Mouse (Mus musculus): ENCODE data around the gene Map3k9. TPM values are rescaled to one million over a fixed set of nuclear protein-coding genes. Genes with fewer than 3 reads are reported as not detected.
A peak's percentile ranks its signal among the peaks of the same experiment; 100 is the strongest.

Map3k9 gene
- polyA plus RNA-seq, 1 experiment from 2014 or later: 0.60 TPM

DNA sequence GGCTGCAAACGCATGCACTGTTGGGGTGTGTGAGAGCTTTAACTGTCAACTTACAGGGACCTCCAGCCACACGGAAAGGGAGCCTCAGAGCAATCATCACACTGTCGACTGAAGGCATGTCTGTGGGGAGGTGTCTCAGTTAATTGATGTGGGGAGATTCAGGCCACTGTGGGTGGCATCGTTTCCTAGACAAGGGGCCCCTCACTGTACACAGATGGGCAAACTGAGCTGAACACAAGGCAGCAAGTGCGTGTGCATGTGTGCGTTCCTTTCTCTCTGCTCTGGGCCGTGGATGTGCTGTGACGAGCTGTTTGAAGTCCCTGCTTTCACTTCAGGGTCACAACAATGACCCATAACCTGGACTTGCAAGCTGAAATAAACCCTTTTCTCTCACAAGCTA lies 29.4 kb upstream of the Map3k9 start:
- Histone ChIP-seq H3K27me3 (ENCODE audit: control insufficient read depth, insufficient read depth, low read length) (no peaks in the 10 kb centered on the region), H3K4me3 (ENCODE audit: low read depth, low read length) (no peak overlapping the region), H3K4me1 (ENCODE audit: control insufficient read depth, insufficient read depth, low read length) (no peaks in the 10 kb centered on the region), H3K36me3 (ENCODE audit: control insufficient read depth, insufficient read depth, low read length) (no peaks in the 10 kb centered on the region), H3K4me2 (ENCODE audit: low read depth, severe bottlenecking) (no peak overlapping the region), H3K9ac (ENCODE audit: low read length) (no peak overlapping the region), H3K27ac (replicated peaks; ENCODE audit: low read depth, low read length) (no peak overlapping the region), H3K9me3 (ENCODE audit: control insufficient read depth, low read length) (no peaks in the 10 kb centered on the region)
- no peak for ATAC-seq (ENCODE audit: insufficient number of reproducible peaks, low FRiP score, low TSS enrichment, low read depth)
- no peak for DNase-seq (ENCODE audit: low spot score)
- WGBS: 45% methylated on average over 8 of the region's 8 CpGs

DNA sequence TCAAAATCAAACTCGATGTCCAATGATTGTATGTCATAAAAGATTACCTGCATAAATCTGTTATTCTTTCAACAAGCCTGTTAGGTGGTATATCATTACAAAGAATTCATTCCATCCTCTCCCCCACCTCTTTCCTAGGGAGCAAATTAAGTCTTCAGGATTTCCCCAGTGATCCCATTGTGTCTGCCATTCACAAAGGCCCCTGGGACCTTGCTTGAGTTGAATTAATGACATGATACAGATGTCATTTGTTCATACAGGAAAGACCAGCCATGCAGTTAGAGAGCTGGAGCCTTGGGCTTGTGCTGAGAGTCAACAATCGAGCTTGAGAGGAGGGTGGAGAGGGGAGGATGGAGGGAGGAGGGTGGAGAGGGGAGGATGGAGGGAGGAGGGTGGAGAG lies 27.6 kb upstream of the Map3k9 start:
- H3K9ac ChIP-seq (ENCODE audit: low read length): no peak overlapping the region
- H3K9me3 ChIP-seq (ENCODE audit: control insufficient read depth, low read length): no peaks in the 10 kb centered on the region
- H3K4me1 ChIP-seq (ENCODE audit: control insufficient read depth, insufficient read depth, low read length): no peaks in the 10 kb centered on the region
- H3K4me3 ChIP-seq (ENCODE audit: low read depth, low read length): no peak overlapping the region
- no peak for ATAC-seq (ENCODE audit: insufficient number of reproducible peaks, low FRiP score, low TSS enrichment, low read depth)
- no peak overlapping the region for H3K4me2 ChIP-seq (ENCODE audit: low read depth, severe bottlenecking)
- H3K36me3 ChIP-seq (ENCODE audit: control insufficient read depth, insufficient read depth, low read length): no peaks in the 10 kb centered on the region
- no peak overlapping the region for H3K27ac ChIP-seq (replicated peaks; ENCODE audit: low read depth, low read length)
- WGBS: 67% methylated on average over 2 of the region's 2 CpGs
- no peak for DNase-seq (ENCODE audit: low spot score)
- H3K27me3 ChIP-seq (ENCODE audit: control insufficient read depth, insufficient read depth, low read length): no peaks in the 10 kb centered on the region

DNA sequence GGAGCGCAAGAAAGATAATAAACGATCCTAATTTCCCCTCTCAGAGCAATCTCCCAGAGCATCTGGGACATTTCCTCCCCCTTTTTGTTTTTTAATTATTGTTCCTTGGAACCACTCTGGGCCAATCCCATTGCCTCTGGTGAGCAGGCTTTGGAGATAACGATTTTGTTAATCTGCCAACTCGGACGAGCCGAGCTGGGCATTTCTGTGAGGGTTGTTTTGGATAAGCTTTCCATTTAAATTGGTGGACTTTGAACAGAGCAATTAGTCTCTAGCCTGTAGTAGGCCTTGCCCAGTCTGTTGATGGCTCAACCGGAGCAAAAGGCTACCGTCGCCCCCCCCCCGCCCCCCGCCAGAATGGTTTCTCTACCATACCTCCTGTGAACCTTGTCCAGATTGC lies 27.0 kb upstream of the Map3k9 start:
- Histone ChIP-seq H3K27ac (replicated peaks; ENCODE audit: low read depth, low read length) (no peak overlapping the region), H3K4me1 (ENCODE audit: control insufficient read depth, insufficient read depth, low read length) (no peaks in the 10 kb centered on the region), H3K9ac (ENCODE audit: low read length) (no peak overlapping the region), H3K27me3 (ENCODE audit: control insufficient read depth, insufficient read depth, low read length) (no peaks in the 10 kb centered on the region), H3K9me3 (ENCODE audit: control insufficient read depth, low read length) (no peaks in the 10 kb centered on the region), H3K36me3 (ENCODE audit: control insufficient read depth, insufficient read depth, low read length) (no peaks in the 10 kb centered on the region), H3K4me3 (ENCODE audit: low read depth, low read length) (no peak overlapping the region), H3K4me2 (ENCODE audit: low read depth, severe bottlenecking) (peak overlapping the region; percentile 48)
- DNase-seq (ENCODE audit: low spot score) (no peak), ATAC-seq (ENCODE audit: insufficient number of reproducible peaks, low FRiP score, low TSS enrichment, low read depth) (no peak)
- WGBS: 29% methylated on average over 11 of the region's 11 CpGs

DNA sequence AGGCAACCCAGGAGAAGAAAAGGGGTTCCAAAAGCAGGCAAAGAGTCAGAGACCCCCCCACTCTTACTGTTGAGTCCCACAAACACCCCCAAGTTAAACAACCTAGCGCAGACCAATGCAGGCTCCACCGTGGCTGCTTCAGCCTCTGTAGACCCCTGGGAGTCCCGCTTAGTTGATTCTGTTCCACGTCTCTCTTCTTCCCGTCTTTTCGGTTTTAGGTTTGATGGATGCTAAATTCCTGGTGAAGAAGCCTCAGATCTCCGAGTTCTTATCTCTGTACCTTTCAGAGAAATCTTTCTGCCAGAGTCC lies 26.5 kb upstream of the Map3k9 start:
- ATAC-seq (ENCODE audit: insufficient number of reproducible peaks, low FRiP score, low TSS enrichment, low read depth) (no peak), DNase-seq (ENCODE audit: low spot score) (no peak)
- Histone ChIP-seq H3K9ac (ENCODE audit: low read length) (peak overlapping the region; percentile 34), H3K36me3 (ENCODE audit: control insufficient read depth, insufficient read depth, low read length) (no peaks in the 10 kb centered on the region), H3K4me2 (ENCODE audit: low read depth, severe bottlenecking) (peak overlapping the region; percentile 48), H3K27me3 (ENCODE audit: control insufficient read depth, insufficient read depth, low read length) (no peaks in the 10 kb centered on the region), H3K4me1 (ENCODE audit: control insufficient read depth, insufficient read depth, low read length) (no peaks in the 10 kb centered on the region), H3K27ac (replicated peaks; ENCODE audit: low read depth, low read length) (no peak overlapping the region), H3K9me3 (ENCODE audit: control insufficient read depth, low read length) (no peaks in the 10 kb centered on the region), H3K4me3 (ENCODE audit: low read depth, low read length) (peak overlapping the region; percentile 21)
- WGBS: 2% methylated on average over 7 of the region's 7 CpGs

DNA sequence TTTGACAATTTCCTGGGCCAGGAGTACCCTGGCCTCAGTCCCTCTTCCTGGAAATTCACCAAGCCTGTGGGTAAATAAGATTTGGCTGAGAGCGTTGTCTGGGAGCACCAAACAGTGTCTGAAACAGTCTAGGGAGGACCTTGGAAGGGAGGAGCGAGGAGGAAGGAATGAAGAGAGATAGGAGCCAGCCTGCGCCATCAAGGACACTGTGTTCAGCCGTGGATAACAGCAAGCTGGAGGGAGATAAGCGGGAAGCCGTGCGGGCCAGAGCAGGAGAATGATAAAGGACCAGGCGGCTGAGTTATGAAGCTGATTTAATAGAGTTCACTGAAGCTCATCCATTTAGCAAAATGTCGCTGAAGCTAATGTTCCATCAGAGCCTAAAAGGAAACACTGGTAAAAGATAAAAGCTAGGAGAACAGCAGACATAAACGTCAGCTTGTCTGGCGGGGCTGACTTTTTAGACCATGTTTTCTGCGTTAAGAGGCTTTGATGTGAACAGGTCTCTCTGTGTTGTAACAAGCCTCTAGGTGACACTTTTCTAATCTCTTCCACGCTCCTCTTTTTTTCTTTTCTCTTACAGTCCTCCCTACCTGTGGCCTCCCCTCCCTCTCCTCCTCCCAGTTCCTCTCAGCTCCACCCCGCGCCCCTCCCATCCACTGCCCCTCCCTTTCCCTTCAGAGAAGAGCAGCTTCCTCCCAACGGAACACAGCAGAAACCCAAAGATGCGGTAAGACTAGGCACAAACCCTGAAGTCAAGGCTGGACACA lies 26.0 kb upstream of the Map3k9 start:
- Histone ChIP-seq H3K9me3 (ENCODE audit: control insufficient read depth, low read length) (no peaks in the 10 kb centered on the region), H3K4me3 (ENCODE audit: low read depth, low read length) (peak overlapping the region; percentile 21), H3K4me2 (ENCODE audit: low read depth, severe bottlenecking) (peak overlapping the region; percentile 48), H3K27ac (replicated peaks; ENCODE audit: low read depth, low read length) (no peak overlapping the region), H3K36me3 (ENCODE audit: control insufficient read depth, insufficient read depth, low read length) (no peaks in the 10 kb centered on the region), H3K27me3 (ENCODE audit: control insufficient read depth, insufficient read depth, low read length) (no peaks in the 10 kb centered on the region), H3K9ac (ENCODE audit: low read length) (peak overlapping the region; percentile 34), H3K4me1 (ENCODE audit: control insufficient read depth, insufficient read depth, low read length) (no peaks in the 10 kb centered on the region)
- WGBS: 24% methylated on average over 17 of the region's 17 CpGs
- DNase-seq (ENCODE audit: low spot score) (peak; percentile 66), ATAC-seq (ENCODE audit: insufficient number of reproducible peaks, low FRiP score, low TSS enrichment, low read depth) (no peak)

DNA sequence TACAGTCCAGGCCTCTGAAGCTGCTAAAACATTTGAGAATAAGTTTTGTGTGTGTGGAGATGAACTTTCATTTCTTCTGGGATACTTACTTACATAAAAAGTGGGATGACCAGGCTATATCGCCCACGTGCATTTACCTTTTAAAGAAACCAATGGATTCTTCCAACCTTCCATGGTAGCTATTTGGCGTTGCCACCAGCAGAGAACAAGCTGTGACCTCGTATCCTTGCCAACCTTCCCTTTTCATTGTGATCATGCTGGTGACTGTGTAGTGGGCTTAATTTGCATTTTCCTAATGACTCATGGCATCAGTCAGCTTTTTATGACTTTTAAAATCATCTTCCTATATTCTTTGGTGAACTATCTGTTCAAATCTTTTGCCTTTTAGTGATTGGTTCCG lies 25.1 kb upstream of the Map3k9 start:
- DNase-seq (ENCODE audit: low spot score) (no peak), ATAC-seq (ENCODE audit: insufficient number of reproducible peaks, low FRiP score, low TSS enrichment, low read depth) (no peak)
- Histone ChIP-seq H3K36me3 (ENCODE audit: control insufficient read depth, insufficient read depth, low read length) (no peaks in the 10 kb centered on the region), H3K4me2 (ENCODE audit: low read depth, severe bottlenecking) (no peak overlapping the region), H3K4me3 (ENCODE audit: low read depth, low read length) (no peak overlapping the region), H3K4me1 (ENCODE audit: control insufficient read depth, insufficient read depth, low read length) (no peaks in the 10 kb centered on the region), H3K9me3 (ENCODE audit: control insufficient read depth, low read length) (no peaks in the 10 kb centered on the region), H3K27ac (replicated peaks; ENCODE audit: low read depth, low read length) (no peak overlapping the region), H3K27me3 (ENCODE audit: control insufficient read depth, insufficient read depth, low read length) (no peaks in the 10 kb centered on the region), H3K9ac (ENCODE audit: low read length) (no peak overlapping the region)
- WGBS: 89% methylated on average over 5 of the region's 5 CpGs

DNA sequence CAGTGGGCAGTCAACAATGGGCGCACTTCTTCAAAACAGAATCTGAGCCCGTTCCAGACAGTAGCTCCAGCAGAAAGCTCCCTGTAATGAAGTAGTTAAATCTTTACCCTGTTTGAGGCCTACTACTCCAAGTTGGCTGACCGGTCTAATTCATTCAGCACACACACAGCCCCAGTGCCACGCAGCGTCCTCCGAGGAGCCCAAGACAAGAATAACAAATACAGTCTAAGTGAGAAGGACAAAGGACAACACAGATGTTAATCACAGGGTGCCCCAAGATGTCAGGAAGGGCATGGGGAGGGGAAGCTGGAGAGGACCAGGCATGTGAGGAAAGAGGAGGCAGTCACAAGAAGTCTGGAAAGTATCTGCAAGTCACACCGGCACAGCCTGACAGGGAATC lies 22.8 kb upstream of the Map3k9 start:
- Histone ChIP-seq H3K4me1 (ENCODE audit: control insufficient read depth, insufficient read depth, low read length) (no peaks in the 10 kb centered on the region), H3K27me3 (ENCODE audit: control insufficient read depth, insufficient read depth, low read length) (no peaks in the 10 kb centered on the region), H3K9ac (ENCODE audit: low read length) (no peak overlapping the region), H3K9me3 (ENCODE audit: control insufficient read depth, low read length) (no peaks in the 10 kb centered on the region), H3K36me3 (ENCODE audit: control insufficient read depth, insufficient read depth, low read length) (no peaks in the 10 kb centered on the region), H3K4me2 (ENCODE audit: low read depth, severe bottlenecking) (no peak overlapping the region), H3K27ac (replicated peaks; ENCODE audit: low read depth, low read length) (no peak overlapping the region), H3K4me3 (ENCODE audit: low read depth, low read length) (no peak overlapping the region)
- ATAC-seq (ENCODE audit: insufficient number of reproducible peaks, low FRiP score, low TSS enrichment, low read depth) (no peak), DNase-seq (ENCODE audit: low spot score) (no peak)
- WGBS: 70% methylated on average over 7 of the region's 7 CpGs

DNA sequence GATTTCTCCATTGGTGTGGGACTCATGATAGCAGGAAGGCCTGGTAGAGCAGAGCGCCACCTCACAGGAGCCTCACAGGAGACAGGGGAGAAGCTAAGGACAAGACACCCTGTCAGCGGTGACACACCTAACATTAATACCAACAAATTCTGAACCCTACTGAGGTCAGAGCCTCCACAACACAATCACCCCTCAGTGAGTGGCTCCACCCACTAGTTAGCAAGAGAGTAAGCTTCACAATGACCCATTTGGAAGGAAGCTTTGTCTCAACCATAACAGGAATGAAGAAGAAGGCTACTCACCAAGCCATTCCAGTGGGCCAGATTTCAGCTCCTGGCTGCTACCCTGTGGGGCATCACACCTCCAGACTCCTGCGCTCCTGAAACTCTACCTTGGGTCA lies 22.0 kb upstream of the Map3k9 start:
- Histone ChIP-seq H3K27me3 (ENCODE audit: control insufficient read depth, insufficient read depth, low read length) (no peaks in the 10 kb centered on the region), H3K9ac (ENCODE audit: low read length) (no peak overlapping the region), H3K4me3 (ENCODE audit: low read depth, low read length) (no peak overlapping the region), H3K4me1 (ENCODE audit: control insufficient read depth, insufficient read depth, low read length) (no peaks in the 10 kb centered on the region), H3K36me3 (ENCODE audit: control insufficient read depth, insufficient read depth, low read length) (no peaks in the 10 kb centered on the region), H3K27ac (replicated peaks; ENCODE audit: low read depth, low read length) (no peak overlapping the region), H3K9me3 (ENCODE audit: control insufficient read depth, low read length) (no peaks in the 10 kb centered on the region), H3K4me2 (ENCODE audit: low read depth, severe bottlenecking) (no peak overlapping the region)
- 93% methylated on average over 3 of the region's 3 CpGs for WGBS
- DNase-seq (ENCODE audit: low spot score): no peak
- ATAC-seq (ENCODE audit: insufficient number of reproducible peaks, low FRiP score, low TSS enrichment, low read depth): no peak; the same call in 1 of the 2 replicates

DNA sequence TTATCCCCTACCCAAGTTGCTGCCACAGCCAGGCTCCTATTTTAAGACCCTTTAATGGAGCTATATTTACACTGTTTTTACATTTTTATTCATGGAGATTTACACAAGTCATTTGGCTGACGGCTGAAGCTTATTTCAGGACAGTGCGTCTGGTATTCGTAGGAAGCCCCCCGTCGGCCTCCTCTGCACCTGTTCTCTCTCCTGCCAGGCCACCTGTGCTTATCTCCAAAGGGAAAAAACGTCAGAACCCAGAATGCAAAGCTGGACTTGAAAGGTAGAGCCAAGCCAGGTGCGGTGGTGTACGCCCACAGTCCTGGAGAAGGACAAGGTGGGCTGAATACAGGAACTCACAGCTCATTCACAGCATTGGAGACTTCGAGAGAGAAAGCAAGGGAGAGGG lies 20.2 kb upstream of the Map3k9 start:
- WGBS: 86% methylated on average over 9 of the region's 9 CpGs

More for the DNA sequence above, 20.2 kb upstream of the Map3k9 start:
- H3K9me3 ChIP-seq (ENCODE audit: control insufficient read depth, low read length): no peaks in the 10 kb centered on the region
- no peak overlapping the region for H3K9ac ChIP-seq (ENCODE audit: low read length)
- no peak overlapping the region for H3K4me3 ChIP-seq (ENCODE audit: low read depth, low read length)
- H3K4me2 ChIP-seq (ENCODE audit: low read depth, severe bottlenecking): no peak overlapping the region
- ATAC-seq (ENCODE audit: insufficient number of reproducible peaks, low FRiP score, low TSS enrichment, low read depth) (no peak), DNase-seq (ENCODE audit: low spot score) (no peak)
- no peaks in the 10 kb centered on the region for H3K36me3 ChIP-seq (ENCODE audit: control insufficient read depth, insufficient read depth, low read length)
- no peaks in the 10 kb centered on the region for H3K27me3 ChIP-seq (ENCODE audit: control insufficient read depth, insufficient read depth, low read length)
- no peak overlapping the region for H3K27ac ChIP-seq (replicated peaks; ENCODE audit: low read depth, low read length)
- H3K4me1 ChIP-seq (ENCODE audit: control insufficient read depth, insufficient read depth, low read length): no peaks in the 10 kb centered on the region

All from limb, embryonic 11.5 days (tissue).